Mouse (Mus musculus) stomach, adult 2 months (tissue): ENCODE data around the gene Bag1. TPM values are rescaled to one million over a fixed set of nuclear protein-coding genes. Genes with fewer than 3 reads are reported as not detected.

Experiments
- polyA plus RNA-seq: library from polyadenylated mRNA; depleted of rRNA; stranded (reverse); fragments of >200 nt; gene quantifications from 2 replicates; pipeline ENCODE4 v1.2.3, GENCODE M21; 2012; rRNA removed

Gene Bag1
- 199 and 471 TPM in 2 replicates for polyA plus RNA-seq

DNA sequence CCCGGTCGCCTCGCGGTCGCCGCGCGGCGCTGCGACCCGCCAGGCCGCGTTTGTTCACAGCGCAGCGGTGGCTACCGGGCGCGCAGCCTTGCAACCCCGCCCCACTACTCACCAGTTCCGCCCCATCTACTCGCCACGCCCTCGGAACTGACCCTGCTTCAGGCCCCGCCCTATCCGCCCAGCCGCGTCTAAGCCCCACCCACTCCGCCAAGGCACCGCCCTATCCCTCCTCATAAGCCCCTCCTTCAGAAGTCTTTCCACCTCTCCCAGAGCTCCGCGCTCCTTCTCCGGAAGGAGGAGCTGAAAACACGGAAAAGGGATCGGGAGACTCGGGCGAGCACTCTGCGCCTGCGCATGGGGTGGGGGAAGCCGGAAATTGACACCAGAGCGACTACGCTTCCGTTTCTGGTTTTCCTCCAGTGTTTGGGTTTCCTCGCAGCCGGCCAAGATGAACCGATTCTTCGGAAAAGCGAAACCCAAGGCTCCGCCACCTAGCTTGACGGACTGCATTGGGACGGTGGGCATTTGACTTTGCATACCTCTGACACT is at the start of gene Bag1, which contains the start of gene Chmp5:
Bag1 (minus strand) TSS at position 135 of the 549 bp plus-strand sequence.
Chmp5 (plus strand) TSS at position 248 of the 549 bp plus-strand sequence.

GRCm38 (mm10) chr4:40970842-40971701 is 23.0 kb upstream of the Bag1 start, which contains the start of gene Nfx1:
Nfx1 (plus strand) TSS chr4:40970906.

DNA sequence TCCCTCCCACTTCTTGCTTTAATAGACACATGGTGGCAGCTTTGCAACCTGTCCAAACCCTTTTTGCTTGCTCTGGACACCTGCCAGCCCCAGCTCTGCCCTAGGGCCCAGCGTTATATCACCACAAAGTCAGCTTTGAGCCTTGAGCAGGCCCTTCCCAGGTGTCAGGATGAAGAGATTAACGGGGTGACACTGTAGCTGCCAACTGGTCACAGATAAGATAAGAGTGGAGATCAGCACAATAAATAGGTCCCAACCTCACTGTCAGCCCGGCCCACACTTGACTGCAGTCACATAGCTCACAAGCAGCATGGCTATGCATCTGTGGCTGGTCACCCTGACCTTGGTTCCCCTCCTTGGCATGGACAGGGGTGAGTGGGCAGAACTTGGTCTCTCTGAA is 28.3 kb downstream of the Bag1 start, which contains the start of gene Spink4:
Spink4 (plus strand) TSS at position 268 of the 400 bp plus-strand sequence.

Other genes with a start within 250 kb of the Bag1 start
- 0.78 and 1.2 TPM in 2 replicates for gene Aptx, start 245.1 kb downstream of the Bag1 start, polyA plus RNA-seq
- gene Dnaja1, start 226.1 kb downstream of the Bag1 start, polyA plus RNA-seq = 0.32 and 0.71 TPM in 2 replicates
- 2.5 and 3.5 TPM in 2 replicates for gene Smu1, start 190.4 kb downstream of the Bag1 start, polyA plus RNA-seq
- 41.2 and 75.7 TPM in 2 replicates for gene B4galt1, start 94.3 kb downstream of the Bag1 start, polyA plus RNA-seq
- gene Spink4, start 28.2 kb downstream of the Bag1 start, polyA plus RNA-seq = 360 and 1,188 TPM in 2 replicates
- gene Chmp5, start 113 bp upstream of the Bag1 start, polyA plus RNA-seq = 1.5 and 2.9 TPM in 2 replicates
- 5.9 and 7.3 TPM in 2 replicates for gene Nfx1, start 22.6 kb upstream of the Bag1 start, polyA plus RNA-seq
- 0.75 and 0.87 TPM in 2 replicates for gene Aqp7, start 99.8 kb upstream of the Bag1 start, polyA plus RNA-seq
- 228 and 237 TPM in 2 replicates for gene Aqp3, start 149.9 kb upstream of the Bag1 start, polyA plus RNA-seq
- gene Nol6, start 176.2 kb upstream of the Bag1 start, polyA plus RNA-seq = 15.8 and 18.2 TPM in 2 replicates
- gene Ube2r2, start 187.4 kb upstream of the Bag1 start, polyA plus RNA-seq = 12.8 and 19.4 TPM in 2 replicates